Mouse (Mus musculus): ENCODE results near the gene Mkrn2os. TPM values are rescaled to one million over a fixed set of nuclear protein-coding genes. Genes with fewer than 3 reads are reported as not detected.

The Mkrn2os gene
- polyA plus RNA-seq, 1 experiment from 2014 or later: 0.17 TPM

- Histone ChIP-seq H3K27ac (peak within 1 kb of the TSS; percentile 72), H3K36me3 (no peaks in the 10 kb centered on the region), H3K9ac (peak within 1 kb of the TSS; percentile 88), H3K9me3 (replicated peaks) (no peaks in the 10 kb centered on the region), H3K4me3 (peak within 1 kb of the TSS; percentile 92), H3K4me1 (peaks cover 8% of the 10 kb centered on the region), H3K4me2 (replicated peaks) (peak within 1 kb of the TSS; percentile 75), H3K27me3 (no peaks in the 10 kb centered on the region)
- ATAC-seq (ENCODE audit: low FRiP score): peak; percentile 93
- WGBS: under 1% methylated on average over 61 of the region's 61 CpGs
These were observed 9.5 kb upstream of the Mkrn2os start, which contains the start of gene Mkrn2 for GRCm38 (mm10) chr6:115601715-115602523. Mkrn2 (plus strand) TSS chr6:115601902.

DNA sequence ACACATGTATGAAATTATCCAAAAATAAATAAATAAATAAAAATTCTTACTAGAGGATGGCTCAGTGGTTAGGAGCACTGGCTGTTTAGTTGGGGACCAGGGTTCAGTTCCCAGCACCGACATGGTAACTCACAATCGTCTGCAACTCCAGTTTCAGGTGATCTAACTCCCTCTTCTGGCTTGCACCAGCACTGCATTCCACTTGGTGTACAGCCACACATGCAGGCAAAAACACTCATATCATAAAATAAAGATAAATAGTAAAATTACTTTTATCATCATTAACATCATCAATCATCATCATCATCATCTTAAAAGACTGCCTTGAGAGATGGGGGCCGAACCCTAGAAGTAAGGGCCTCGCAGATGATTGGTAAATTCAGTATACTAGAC lies 8.9 kb upstream of the Mkrn2os start:
- Histone ChIP-seq H3K4me3 (peak overlapping the region; percentile 92), H3K36me3 (no peaks in the 10 kb centered on the region), H3K27ac (no peak overlapping the region), H3K4me1 (peaks cover 8% of the 10 kb centered on the region), H3K27me3 (no peaks in the 10 kb centered on the region), H3K4me2 (replicated peaks) (peak overlapping the region; percentile 75), H3K9me3 (replicated peaks) (no peaks in the 10 kb centered on the region), H3K9ac (peak overlapping the region; percentile 88; the same call in 1 of the 2 replicates)
- 67% methylated on average over 4 of the region's 4 CpGs for WGBS
- ATAC-seq (ENCODE audit: low FRiP score): peak; percentile 5; the same call in 1 of the 2 replicates

- no peak overlapping the region for H3K4me2 ChIP-seq (replicated peaks)
- no peak overlapping the region for H3K4me3 ChIP-seq
- H3K27me3 ChIP-seq: 0 out of 2 replicates have a peak, but pooled peaks cover 3% of the 10 kb centered on the region
- 66% methylated on average over 3 of the region's 3 CpGs for whole genome bisulfite sequencing
- no peaks in the 10 kb centered on the region for H3K9me3 ChIP-seq (replicated peaks)
- H3K9ac ChIP-seq: no peak overlapping the region
- no peak for ATAC-seq (ENCODE audit: low FRiP score)
- no peak overlapping the region for H3K27ac ChIP-seq
- no peaks in the 10 kb centered on the region for H3K36me3 ChIP-seq
- no peaks in the 10 kb centered on the region for H3K4me1 ChIP-seq
These were observed 3.3 kb upstream of the Mkrn2os start for GRCm38 (mm10) chr6:115595667-115596066.

- Histone ChIP-seq H3K4me2 (replicated peaks) (no peak overlapping the region), H3K27me3 (0 out of 2 replicates have a peak, but pooled peaks cover 3% of the 10 kb centered on the region), H3K27ac (no peak overlapping the region), H3K4me1 (no peaks in the 10 kb centered on the region), H3K9ac (no peak overlapping the region), H3K4me3 (no peak overlapping the region), H3K36me3 (no peaks in the 10 kb centered on the region), H3K9me3 (replicated peaks) (no peaks in the 10 kb centered on the region)
- no peak for ATAC-seq (ENCODE audit: low FRiP score)
- 88% methylated on average over 3 of the region's 3 CpGs for WGBS
These were observed 2.1 kb upstream of the Mkrn2os start for GRCm38 (mm10) chr6:115594463-115594862.

DNA sequence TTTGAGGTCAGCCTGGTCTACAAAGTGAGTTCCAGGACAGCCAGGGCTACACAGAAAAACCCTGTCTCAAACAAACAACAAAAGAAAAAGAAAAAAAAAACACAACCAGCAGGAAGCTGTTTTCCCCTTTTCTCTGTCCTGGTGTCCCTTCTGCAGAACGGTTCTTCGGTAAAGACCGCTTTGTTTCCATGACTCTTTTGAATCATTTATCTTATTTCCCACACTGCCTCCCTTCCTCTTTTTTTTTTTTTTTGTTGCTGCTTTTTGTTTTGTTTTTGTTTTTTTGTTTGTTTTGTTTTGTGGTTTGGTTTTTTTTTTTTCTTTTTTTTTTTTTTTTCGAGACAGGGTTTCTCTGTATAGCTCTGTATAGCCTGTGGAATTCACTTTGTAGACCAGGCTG lies 876 bp upstream of the Mkrn2os start:
- H3K36me3 ChIP-seq: no peaks in the 10 kb centered on the region
- no peak overlapping the region for H3K9ac ChIP-seq
- H3K4me2 ChIP-seq (replicated peaks): no peak overlapping the region
- H3K27me3 ChIP-seq: 0 out of 2 replicates have a peak, but pooled peaks cover 3% of the 10 kb centered on the region
- H3K27ac ChIP-seq: no peak overlapping the region
- no peak for ATAC-seq (ENCODE audit: low FRiP score)
- H3K9me3 ChIP-seq (replicated peaks): no peaks in the 10 kb centered on the region
- H3K4me1 ChIP-seq: no peaks in the 10 kb centered on the region
- 74% methylated on average over 4 of the region's 4 CpGs for WGBS
- H3K4me3 ChIP-seq: no peak overlapping the region

DNA sequence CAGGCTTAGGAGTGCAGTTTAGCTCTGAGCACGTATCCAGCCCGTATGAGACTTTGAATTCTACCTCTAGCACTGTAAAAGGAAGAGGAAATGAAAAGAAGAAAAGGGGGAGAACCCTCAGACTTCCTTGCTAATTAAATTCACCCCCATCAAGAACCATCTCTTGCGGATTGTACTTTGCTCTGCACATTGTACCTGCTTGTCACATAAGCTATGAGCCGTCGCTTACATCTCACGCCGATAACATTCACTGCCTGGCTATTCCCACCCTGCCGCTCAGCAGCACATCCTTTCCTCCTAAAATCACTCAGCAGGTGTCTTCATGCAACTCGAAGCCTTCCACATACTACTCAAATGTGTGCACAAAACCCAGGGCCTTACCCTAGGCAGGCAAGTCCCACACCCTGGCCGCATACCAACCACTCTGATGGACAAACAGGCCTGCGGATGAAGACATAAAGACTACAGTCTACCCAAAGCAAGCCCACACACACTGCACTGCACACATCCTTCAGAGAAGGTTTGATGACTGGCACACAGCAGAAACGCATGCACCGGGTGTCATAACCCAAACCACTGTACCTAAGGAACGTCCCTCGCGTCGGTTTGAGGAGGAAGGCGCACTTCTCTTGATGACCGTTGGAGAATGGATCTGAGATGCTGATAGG lies 550 bp downstream of the Mkrn2os start:
- WGBS: 89% methylated on average over 19 of the region's 19 CpGs
- H3K27ac ChIP-seq: no peak overlapping the region
- H3K4me1 ChIP-seq: no peaks in the 10 kb centered on the region
- H3K9me3 ChIP-seq (replicated peaks): no peaks in the 10 kb centered on the region
- H3K9ac ChIP-seq: no peak overlapping the region
- H3K4me3 ChIP-seq: no peak overlapping the region
- no peak overlapping the region for H3K4me2 ChIP-seq (replicated peaks)
- 0 out of 2 replicates have a peak, but pooled peaks cover 3% of the 10 kb centered on the region for H3K27me3 ChIP-seq
- no peaks in the 10 kb centered on the region for H3K36me3 ChIP-seq
- no peak for ATAC-seq (ENCODE audit: low FRiP score)

- no peak for ATAC-seq (ENCODE audit: low FRiP score)
- no peaks in the 10 kb centered on the region for H3K27me3 ChIP-seq
- H3K27ac ChIP-seq: no peak overlapping the region
- no peaks in the 10 kb centered on the region for H3K9me3 ChIP-seq (replicated peaks)
- no peak overlapping the region for H3K4me3 ChIP-seq
- no peaks in the 10 kb centered on the region for H3K4me1 ChIP-seq
- no peaks in the 10 kb centered on the region; the same call in 1 of the 2 replicates for H3K36me3 ChIP-seq
- 89% methylated on average over 10 of the region's 10 CpGs for WGBS
- no peak overlapping the region for H3K4me2 ChIP-seq (replicated peaks)
- no peak overlapping the region for H3K9ac ChIP-seq
These were observed 6.1 kb downstream of the Mkrn2os start for GRCm38 (mm10) chr6:115586321-115586720.

DNA sequence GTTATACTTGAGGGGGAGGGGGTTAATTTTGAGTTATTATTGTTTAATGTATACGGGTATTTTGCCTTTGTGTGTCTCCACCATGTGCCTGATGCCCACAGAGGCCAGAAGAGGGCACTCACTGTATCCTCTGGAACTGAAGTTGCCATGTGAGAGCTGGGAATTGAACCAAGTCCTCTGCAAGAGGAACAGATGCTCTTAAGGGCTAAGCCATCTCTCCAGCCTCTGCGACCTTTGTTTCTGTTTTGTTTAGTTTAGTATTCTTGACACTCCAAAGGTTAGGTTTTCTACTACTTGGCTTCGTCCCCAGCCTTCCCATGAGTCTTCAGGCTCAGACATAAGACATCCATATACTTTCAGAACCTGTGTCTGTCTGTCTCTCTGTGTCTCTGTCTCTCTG lies 8.2 kb downstream of the Mkrn2os start:
- 77% methylated on average over 3 of the region's 3 CpGs for WGBS
- Histone ChIP-seq H3K4me3 (no peak overlapping the region), H3K27me3 (no peaks in the 10 kb centered on the region), H3K9me3 (replicated peaks) (no peaks in the 10 kb centered on the region), H3K4me2 (replicated peaks) (no peak overlapping the region), H3K9ac (no peak overlapping the region), H3K27ac (no peak overlapping the region), H3K4me1 (no peaks in the 10 kb centered on the region), H3K36me3 (peaks cover 12% of the 10 kb centered on the region)
- ATAC-seq (ENCODE audit: low FRiP score): no peak

- H3K4me1 ChIP-seq: no peaks in the 10 kb centered on the region
- no peaks in the 10 kb centered on the region for H3K9me3 ChIP-seq (replicated peaks)
- WGBS: 84% methylated on average over 6 of the region's 6 CpGs
- peaks cover 18% of the 10 kb centered on the region for H3K36me3 ChIP-seq
- H3K27me3 ChIP-seq: no peaks in the 10 kb centered on the region
- H3K9ac ChIP-seq: no peak overlapping the region
- ATAC-seq (ENCODE audit: low FRiP score): no peak
- no peak overlapping the region for H3K4me2 ChIP-seq (replicated peaks)
- H3K27ac ChIP-seq: no peak overlapping the region
- no peak overlapping the region for H3K4me3 ChIP-seq
These were observed 8.8 kb downstream of the Mkrn2os start for GRCm38 (mm10) chr6:115583430-115584125.

DNA sequence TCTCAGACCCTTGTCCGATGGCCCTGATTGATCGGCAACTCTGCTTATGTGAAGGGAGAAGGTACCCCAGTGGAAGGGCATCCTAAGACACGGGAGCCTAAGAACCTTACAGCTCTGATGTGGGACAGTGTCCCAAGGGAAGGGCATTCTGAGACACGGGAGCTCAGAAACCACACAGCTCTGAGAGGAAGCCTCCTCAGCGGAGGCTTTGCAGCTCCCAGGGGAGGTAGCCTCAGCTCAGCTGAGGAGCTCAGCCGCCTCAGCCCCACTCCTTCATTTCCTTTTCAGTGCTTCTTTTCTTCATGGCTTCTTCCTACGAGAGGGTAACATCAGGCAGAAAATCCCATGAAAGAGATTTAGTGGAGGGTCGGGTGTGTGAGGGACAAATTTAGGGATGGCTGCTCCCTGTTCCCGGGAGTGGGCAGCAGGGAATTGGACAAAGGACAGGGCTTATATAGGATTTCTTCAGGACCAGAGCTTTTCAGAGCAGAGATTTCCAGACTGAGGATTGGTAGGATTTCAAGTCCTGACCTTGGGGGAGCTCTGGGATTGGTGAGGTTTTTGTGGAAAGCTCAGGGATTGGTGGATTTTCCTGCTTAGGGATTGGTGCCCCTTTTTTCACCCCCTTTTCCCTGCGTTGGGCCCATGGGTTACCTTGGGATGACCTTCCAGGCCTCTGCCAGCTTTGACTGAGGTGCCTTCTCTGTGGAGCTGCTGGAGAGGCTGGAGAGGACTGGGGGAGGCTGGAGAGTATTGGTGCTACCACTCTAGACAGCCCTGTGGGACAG lies 9.9 kb downstream of the Mkrn2os start:
- 82% methylated on average over 10 of the region's 10 CpGs for WGBS
- no peak for ATAC-seq (ENCODE audit: low FRiP score)

DNA sequence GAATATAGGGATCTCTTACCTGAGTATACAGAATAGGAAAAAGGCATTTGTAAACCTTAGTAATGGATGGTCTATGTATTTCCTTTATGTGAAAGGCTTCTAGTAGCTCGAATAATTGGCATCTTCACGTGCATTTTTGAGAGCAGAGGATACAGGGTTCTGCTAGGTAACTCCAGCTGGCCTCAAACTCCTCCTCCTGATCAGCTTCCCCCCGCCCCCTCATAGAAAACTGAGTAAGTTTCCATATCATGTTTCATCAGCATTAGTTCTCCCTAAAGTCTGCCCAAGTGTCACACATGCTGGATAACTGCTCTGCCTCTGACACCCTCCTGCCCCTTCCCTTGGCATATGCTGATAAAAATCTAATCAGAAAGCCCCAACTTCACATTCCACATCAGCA lies 11.6 kb downstream of the Mkrn2os start:
- no peaks in the 10 kb centered on the region for H3K27me3 ChIP-seq
- WGBS: 86% methylated on average over 3 of the region's 3 CpGs
- H3K27ac ChIP-seq: no peak overlapping the region
- H3K4me2 ChIP-seq (replicated peaks): no peak overlapping the region
- peaks cover 45% of the 10 kb centered on the region for H3K36me3 ChIP-seq
- no peak for ATAC-seq (ENCODE audit: low FRiP score)
- H3K9ac ChIP-seq: no peak overlapping the region
- no peak overlapping the region for H3K4me3 ChIP-seq
- no peaks in the 10 kb centered on the region for H3K9me3 ChIP-seq (replicated peaks)
- H3K4me1 ChIP-seq: no peaks in the 10 kb centered on the region

More for the DNA sequence above, 9.9 kb downstream of the Mkrn2os start:
- no peaks in the 10 kb centered on the region for H3K4me1 ChIP-seq
- no peak overlapping the region for H3K9ac ChIP-seq
- peaks cover 29% of the 10 kb centered on the region for H3K36me3 ChIP-seq
- H3K9me3 ChIP-seq (replicated peaks): no peaks in the 10 kb centered on the region
- no peak overlapping the region for H3K4me3 ChIP-seq
- H3K27ac ChIP-seq: no peak overlapping the region
- H3K27me3 ChIP-seq: no peaks in the 10 kb centered on the region
- no peak overlapping the region for H3K4me2 ChIP-seq (replicated peaks)

All from hindbrain, embryonic 12.5 days (tissue).